Mouse (Mus musculus): ENCODE measurements around the gene Ap2m1. TPM values are rescaled to one million over a fixed set of nuclear protein-coding genes. Genes with fewer than 3 reads are reported as not detected.
A peak's percentile ranks its signal among the peaks of the same experiment; 100 is the strongest.
"Not testable (repeated sequence)": the region's sequence is repeated elsewhere in the genome, so short reads cannot be mapped to it uniquely, and the experiment has no call there.

The Ap2m1 gene
- 1,214 and 1,314 TPM in 2 replicates for polyA plus RNA-seq (2014; fragmentation: Nextera tagmentation; extraction: Ambion mirVana)

DNA sequence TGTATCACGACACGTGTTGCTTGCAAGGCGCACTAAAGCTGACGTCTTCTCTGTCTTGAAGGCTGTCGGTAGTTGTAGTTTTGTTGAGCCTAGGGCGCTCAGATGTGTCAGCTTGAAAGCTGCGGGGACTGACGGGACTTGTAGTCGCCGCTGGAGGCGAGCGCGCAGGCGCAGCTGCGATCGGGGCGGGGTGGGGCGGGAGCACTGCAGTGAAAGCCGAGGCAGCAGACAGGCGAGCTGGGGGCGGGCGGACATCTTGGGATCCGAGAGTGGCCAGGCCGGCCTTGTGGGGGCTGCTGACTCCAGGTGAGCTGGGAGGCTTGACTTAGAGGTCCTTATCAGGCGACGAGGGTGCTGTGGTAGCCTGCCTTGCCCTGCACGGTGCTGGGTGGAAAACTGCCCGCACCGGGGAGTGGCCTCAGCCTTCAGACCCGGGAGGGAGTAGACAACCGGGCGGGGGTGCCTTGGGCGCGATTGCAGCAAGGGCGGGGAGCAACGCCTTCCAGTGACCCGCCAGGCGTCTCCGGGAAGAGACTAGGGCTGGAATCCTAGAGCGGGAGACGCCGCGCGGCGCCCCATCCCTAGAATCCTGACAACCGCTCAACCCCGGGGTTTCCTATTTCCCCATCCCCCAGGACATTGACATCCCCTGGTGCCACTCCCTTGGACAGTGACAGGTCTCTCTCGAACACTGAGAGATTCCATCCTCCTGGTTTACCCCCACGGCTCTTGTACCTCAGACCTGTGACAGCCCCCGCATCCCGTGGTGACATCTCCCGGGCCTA, at the start of gene Ap2m1:
Gene Ap2m1, plus strand, starts transcription at position 183 of the 785 bp plus-strand sequence.
- Histone ChIP-seq H3K4me3 (replicated peaks; ENCODE audit: low read length) (peak within 1 kb of the TSS; percentile 88), H3K9me3 (ENCODE audit: control insufficient read depth, low read length) (no peaks in the 10 kb centered on the region), H3K4me1 (replicated peaks; ENCODE audit: control insufficient read depth, insufficient read depth, low read length) (peaks cover 27% of the 10 kb centered on the region), H3K27me3 (ENCODE audit: control insufficient read depth, insufficient read depth, low read length) (no peaks in the 10 kb centered on the region), H3K4me2 (replicated peaks) (peak within 1 kb of the TSS; percentile 88), H3K9ac (peak within 1 kb of the TSS; percentile 96), H3K36me3 (replicated peaks; ENCODE audit: control insufficient read depth, insufficient read depth) (peaks cover 61% of the 10 kb centered on the region), H3K27ac (peak within 1 kb of the TSS; percentile 87)
- DNase-seq (ENCODE audit: low spot score) (peak; percentile 97), ATAC-seq (ENCODE audit: low FRiP score) (peak; percentile 96)
- WGBS: 0% methylated on average over 48 of the region's 52 CpGs

GRCm38 (mm10) chr16:20486048-20486447, 49.2 kb upstream of the Ap2m1 start:
- Histone ChIP-seq H3K27me3 (ENCODE audit: control insufficient read depth, insufficient read depth, low read length) (no peaks in the 10 kb centered on the region), H3K9me3 (ENCODE audit: control insufficient read depth, low read length) (no peaks in the 10 kb centered on the region), H3K4me1 (replicated peaks; ENCODE audit: control insufficient read depth, insufficient read depth, low read length) (no peaks in the 10 kb centered on the region), H3K4me2 (replicated peaks) (no peak overlapping the region), H3K4me3 (replicated peaks; ENCODE audit: low read length) (no peak overlapping the region), H3K9ac (no peak overlapping the region), H3K36me3 (replicated peaks; ENCODE audit: control insufficient read depth, insufficient read depth) (no peaks in the 10 kb centered on the region), H3K27ac (no peak overlapping the region)
- no peak for DNase-seq (ENCODE audit: low spot score)
- ATAC-seq (ENCODE audit: low FRiP score): no peak
- whole genome bisulfite sequencing: 56% methylated on average over 3 of the region's 3 CpGs

DNA sequence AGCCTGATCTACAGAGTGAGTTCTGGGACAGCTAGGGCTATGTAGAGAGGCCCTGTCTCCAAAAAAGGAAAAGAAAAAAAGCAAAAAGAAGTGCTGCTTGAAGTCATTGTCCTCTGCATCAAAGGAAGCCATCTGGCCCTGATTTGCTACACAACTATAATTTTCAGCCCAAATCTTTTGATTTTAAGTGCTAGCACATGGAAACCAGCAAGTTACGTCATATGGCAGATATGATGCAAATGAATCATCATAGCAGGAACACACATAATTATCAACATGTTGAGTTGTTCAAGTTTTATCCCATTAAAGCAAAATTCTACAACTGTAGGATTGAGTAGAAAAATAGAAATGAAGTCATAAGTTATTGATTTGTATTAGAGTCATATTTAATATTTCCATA, 47.1 kb upstream of the Ap2m1 start:
- WGBS: 94% methylated on average over 1 of the region's 1 CpGs
- ATAC-seq (ENCODE audit: low FRiP score): no peak
- H3K9ac ChIP-seq: no peak overlapping the region
- H3K4me3 ChIP-seq (replicated peaks; ENCODE audit: low read length): no peak overlapping the region
- H3K27me3 ChIP-seq (ENCODE audit: control insufficient read depth, insufficient read depth, low read length): no peaks in the 10 kb centered on the region
- H3K4me2 ChIP-seq (replicated peaks): no peak overlapping the region
- no peaks in the 10 kb centered on the region for H3K9me3 ChIP-seq (ENCODE audit: control insufficient read depth, low read length)
- H3K36me3 ChIP-seq (replicated peaks; ENCODE audit: control insufficient read depth, insufficient read depth): no peaks in the 10 kb centered on the region
- no peaks in the 10 kb centered on the region for H3K4me1 ChIP-seq (replicated peaks; ENCODE audit: control insufficient read depth, insufficient read depth, low read length)
- DNase-seq (ENCODE audit: low spot score): no peak
- H3K27ac ChIP-seq: no peak overlapping the region

DNA sequence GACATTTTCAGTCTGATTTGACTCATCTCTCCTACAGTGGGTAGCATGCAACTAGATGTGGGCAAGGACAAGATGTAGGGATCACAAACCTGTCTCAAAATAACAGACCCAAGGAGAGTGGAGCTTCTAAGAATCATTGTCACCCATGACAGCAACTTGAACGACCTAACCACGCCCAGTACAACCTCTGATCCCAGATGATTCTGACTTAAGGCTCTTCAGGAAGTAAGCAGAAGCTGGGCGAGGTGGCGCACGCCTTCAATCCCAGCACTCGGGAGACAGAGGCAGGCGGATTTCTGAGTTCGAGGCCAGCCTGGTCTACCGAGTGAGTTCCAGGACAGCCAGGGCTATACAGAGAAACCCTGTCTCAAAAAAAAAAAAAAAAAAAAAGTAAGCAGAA, 46.5 kb upstream of the Ap2m1 start:
- not testable (repeated sequence) for DNase-seq (ENCODE audit: low spot score); H3K9me3 ChIP-seq (ENCODE audit: control insufficient read depth, low read length); ATAC-seq (ENCODE audit: low FRiP score); H3K36me3 ChIP-seq (replicated peaks; ENCODE audit: control insufficient read depth, insufficient read depth); H3K27me3 ChIP-seq (ENCODE audit: control insufficient read depth, insufficient read depth, low read length); H3K4me1 ChIP-seq (replicated peaks; ENCODE audit: control insufficient read depth, insufficient read depth, low read length); H3K27ac ChIP-seq; H3K4me3 ChIP-seq (replicated peaks; ENCODE audit: low read length); H3K9ac ChIP-seq; H3K4me2 ChIP-seq (replicated peaks)
- 89% methylated on average over 9 of the region's 9 CpGs for WGBS

DNA sequence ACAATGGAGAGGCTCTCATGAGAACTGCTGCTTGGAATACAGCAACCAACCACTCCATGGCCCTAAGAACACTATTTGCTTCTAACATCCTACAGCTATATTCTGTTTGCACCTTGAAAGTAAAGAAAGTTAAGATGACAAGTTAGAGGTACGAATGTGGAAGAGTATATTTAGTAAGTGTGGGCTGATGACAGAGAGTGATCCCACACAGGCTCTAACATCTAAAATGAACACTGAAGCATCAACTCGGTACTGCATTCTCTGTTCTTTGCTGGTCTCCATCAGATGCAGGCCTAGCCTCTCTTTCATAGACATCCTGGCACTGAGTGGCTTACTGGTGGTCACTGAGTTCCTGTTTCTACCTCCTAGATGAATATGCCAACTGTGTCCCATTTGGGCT, 46.0 kb upstream of the Ap2m1 start:
- Histone ChIP-seq H3K27me3 (ENCODE audit: control insufficient read depth, insufficient read depth, low read length) (no peaks in the 10 kb centered on the region), H3K4me2 (replicated peaks) (no peak overlapping the region), H3K4me3 (replicated peaks; ENCODE audit: low read length) (no peak overlapping the region), H3K36me3 (replicated peaks; ENCODE audit: control insufficient read depth, insufficient read depth) (no peaks in the 10 kb centered on the region), H3K4me1 (replicated peaks; ENCODE audit: control insufficient read depth, insufficient read depth, low read length) (no peaks in the 10 kb centered on the region), H3K9ac (no peak overlapping the region), H3K9me3 (ENCODE audit: control insufficient read depth, low read length) (no peaks in the 10 kb centered on the region), H3K27ac (no peak overlapping the region)
- ATAC-seq (ENCODE audit: low FRiP score) (no peak), DNase-seq (ENCODE audit: low spot score) (no peak)
- WGBS: 80% methylated on average over 2 of the region's 2 CpGs

- no peaks in the 10 kb centered on the region for H3K36me3 ChIP-seq (replicated peaks; ENCODE audit: control insufficient read depth, insufficient read depth)
- WGBS: 43% methylated on average over 2 of the region's 2 CpGs
- no peaks in the 10 kb centered on the region for H3K4me1 ChIP-seq (replicated peaks; ENCODE audit: control insufficient read depth, insufficient read depth, low read length)
- no peak overlapping the region for H3K4me2 ChIP-seq (replicated peaks)
- no peak overlapping the region for H3K9ac ChIP-seq
- no peaks in the 10 kb centered on the region for H3K27me3 ChIP-seq (ENCODE audit: control insufficient read depth, insufficient read depth, low read length)
- no peak overlapping the region for H3K27ac ChIP-seq
- H3K9me3 ChIP-seq (ENCODE audit: control insufficient read depth, low read length): no peaks in the 10 kb centered on the region
- ATAC-seq (ENCODE audit: low FRiP score): no peak
- no peak for DNase-seq (ENCODE audit: low spot score)
- no peak overlapping the region for H3K4me3 ChIP-seq (replicated peaks; ENCODE audit: low read length)
These were observed 44.7 kb upstream of the Ap2m1 start for GRCm38 (mm10) chr16:20490581-20490980.

DNA sequence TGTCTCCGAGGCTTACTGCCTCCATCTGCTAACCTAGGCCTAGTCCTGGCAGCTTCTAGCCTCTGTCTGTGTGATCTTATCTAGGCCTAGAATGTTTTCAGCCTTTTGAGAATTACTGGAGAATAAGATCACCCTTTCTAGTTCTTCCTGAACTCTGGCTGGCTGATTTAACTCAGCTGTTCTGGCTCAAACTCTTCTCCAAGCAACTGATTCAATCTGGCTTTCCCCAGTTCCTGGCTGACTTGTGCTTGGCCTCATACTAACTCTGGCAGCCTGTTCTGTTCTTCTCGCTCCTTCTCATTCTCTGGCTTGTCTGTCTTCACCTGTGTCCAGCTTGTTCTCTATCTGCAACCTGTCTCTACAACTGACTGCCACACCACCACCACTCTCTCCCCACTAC, 44.0 kb upstream of the Ap2m1 start:
- no peaks in the 10 kb centered on the region for H3K27me3 ChIP-seq (ENCODE audit: control insufficient read depth, insufficient read depth, low read length)
- no peaks in the 10 kb centered on the region for H3K36me3 ChIP-seq (replicated peaks; ENCODE audit: control insufficient read depth, insufficient read depth)
- no peak overlapping the region for H3K27ac ChIP-seq
- no peak overlapping the region for H3K9ac ChIP-seq
- H3K4me3 ChIP-seq (replicated peaks; ENCODE audit: low read length): no peak overlapping the region
- ATAC-seq (ENCODE audit: low FRiP score) (no peak), DNase-seq (ENCODE audit: low spot score) (no peak)
- H3K9me3 ChIP-seq (ENCODE audit: control insufficient read depth, low read length): no peaks in the 10 kb centered on the region
- no peaks in the 10 kb centered on the region for H3K4me1 ChIP-seq (replicated peaks; ENCODE audit: control insufficient read depth, insufficient read depth, low read length)
- 79% methylated on average over 2 of the region's 2 CpGs for WGBS
- H3K4me2 ChIP-seq (replicated peaks): no peak overlapping the region

DNA sequence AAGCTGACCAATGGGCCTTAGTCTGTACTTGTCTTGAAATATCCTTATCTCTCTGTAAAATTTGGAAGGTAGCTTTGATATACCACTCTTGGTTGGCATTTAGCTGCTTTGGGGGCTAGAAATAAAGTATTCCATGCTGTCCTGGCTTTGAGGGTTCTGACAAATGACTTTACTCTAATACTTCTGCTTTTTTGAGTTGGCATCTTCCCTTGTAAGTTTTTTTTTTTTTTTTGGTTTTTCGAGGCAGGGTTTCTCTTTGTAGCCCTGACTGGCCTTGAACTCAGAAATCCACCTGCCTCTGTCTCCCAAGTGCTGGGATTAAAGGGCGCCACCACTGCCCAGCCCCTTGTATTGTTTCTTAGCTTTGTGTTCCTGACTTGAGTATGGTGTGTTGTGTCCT, 41.8 kb upstream of the Ap2m1 start:
- peaks cover 3% of the 10 kb centered on the region; the same call in 1 of the 2 replicates for H3K4me1 ChIP-seq (replicated peaks; ENCODE audit: control insufficient read depth, insufficient read depth, low read length)
- H3K27ac ChIP-seq: no peak overlapping the region
- no peak overlapping the region for H3K4me3 ChIP-seq (replicated peaks; ENCODE audit: low read length)
- ATAC-seq (ENCODE audit: low FRiP score) (no peak), DNase-seq (ENCODE audit: low spot score) (no peak)
- H3K4me2 ChIP-seq (replicated peaks): no peak overlapping the region
- no peak overlapping the region for H3K9ac ChIP-seq
- no peaks in the 10 kb centered on the region for H3K36me3 ChIP-seq (replicated peaks; ENCODE audit: control insufficient read depth, insufficient read depth)
- 72% methylated on average over 2 of the region's 2 CpGs for WGBS
- H3K27me3 ChIP-seq (ENCODE audit: control insufficient read depth, insufficient read depth, low read length): 0 out of 2 replicates have a peak, but pooled peaks cover 3% of the 10 kb centered on the region
- H3K9me3 ChIP-seq (ENCODE audit: control insufficient read depth, low read length): no peaks in the 10 kb centered on the region

DNA sequence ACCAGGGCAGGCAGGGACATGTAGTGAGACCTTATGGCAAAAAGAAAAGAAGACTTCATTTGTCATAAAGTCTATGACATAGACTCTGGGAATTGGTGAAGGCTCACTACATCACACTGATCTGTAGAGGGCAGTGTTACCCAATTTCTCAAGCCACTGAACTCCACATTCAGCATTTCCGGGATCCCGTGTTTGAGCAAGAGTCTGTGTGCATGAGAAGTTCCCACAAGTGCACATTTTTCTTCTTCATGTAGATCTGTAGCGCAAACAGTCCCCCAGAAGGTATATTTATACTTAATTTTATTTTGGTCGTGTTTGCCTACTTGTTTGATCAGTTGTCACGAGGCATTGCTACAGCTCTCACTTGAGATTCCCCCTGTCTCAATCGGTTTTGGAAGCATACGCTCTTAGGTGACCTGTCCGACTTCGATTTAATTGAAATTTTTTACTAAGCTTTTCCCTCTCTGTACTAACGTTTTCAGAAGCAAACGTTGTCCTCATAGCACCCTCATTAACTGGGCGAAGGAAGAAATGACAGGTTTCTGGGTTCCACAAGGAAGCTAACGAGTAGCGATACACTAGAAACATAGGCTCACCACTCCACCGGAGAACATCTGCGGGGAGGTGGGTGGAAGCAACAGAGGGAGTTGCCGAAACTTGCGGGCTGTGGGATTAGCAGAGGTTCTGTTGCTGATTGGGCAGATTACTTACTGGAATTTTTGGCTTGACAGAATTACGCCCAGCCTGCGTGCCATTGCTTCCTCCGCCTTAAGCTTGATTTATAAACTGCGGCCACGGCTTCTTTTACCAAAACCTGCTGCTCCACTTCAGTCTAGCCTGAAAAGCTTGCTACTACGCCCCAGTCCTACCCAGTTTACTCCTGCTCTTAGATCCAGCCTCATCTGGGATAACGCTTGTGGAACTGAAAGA, 38.3 kb upstream of the Ap2m1 start:
- no peak overlapping the region for H3K27ac ChIP-seq
- peaks cover 17% of the 10 kb centered on the region for H3K36me3 ChIP-seq (replicated peaks; ENCODE audit: control insufficient read depth, insufficient read depth)
- no peak overlapping the region for H3K9ac ChIP-seq
- 0 out of 2 replicates have a peak, but pooled peaks cover 3% of the 10 kb centered on the region for H3K27me3 ChIP-seq (ENCODE audit: control insufficient read depth, insufficient read depth, low read length)
- peaks cover 13% of the 10 kb centered on the region for H3K4me1 ChIP-seq (replicated peaks; ENCODE audit: control insufficient read depth, insufficient read depth, low read length)
- WGBS: 22% methylated on average over 25 of the region's 25 CpGs
- peak overlapping the region; percentile 43 for H3K4me2 ChIP-seq (replicated peaks)
- peak overlapping the region; percentile 15 for H3K4me3 ChIP-seq (replicated peaks; ENCODE audit: low read length)
- DNase-seq (ENCODE audit: low spot score) (peak; percentile 86), ATAC-seq (ENCODE audit: low FRiP score) (no peak)
- H3K9me3 ChIP-seq (ENCODE audit: control insufficient read depth, low read length): no peaks in the 10 kb centered on the region
